Mouse (Mus musculus): ENCODE measurements around the gene Abcf3.
A peak's percentile ranks its signal among the peaks of the same experiment; 100 is the strongest.

GRCm38 (mm10) chr16:20516726-20517201 is 31.6 kb upstream of the Abcf3 start, which contains the start of gene Dvl3:
- 0 out of 2 replicates have a peak, but pooled peaks have one; percentile 27 for TF ChIP-seq ETS1 (conservative IDR thresholded peaks at IDR 0.05; ENCODE audit: low read depth, low read length)
- peak; percentile 90 for TF ChIP-seq POLR2A (IDR thresholded peaks at IDR 0.05; ENCODE audit: low read depth, low read length)
- TF ChIP-seq TBP (conservative IDR thresholded peaks at IDR 0.05; ENCODE audit: low read depth, low read length) = no peak
- peak in 1 of 2 experiments; percentile 58; a peak in 2 of 4 replicates for TF ChIP-seq CTCF (conservative IDR thresholded peaks at IDR 0.05 in 1 of 2, IDR thresholded peaks at IDR 0.05 in 1 of 2; ENCODE audit: low read depth in 2 of 2, low read length in 2 of 2)
- TF ChIP-seq RAD21 (IDR thresholded peaks at IDR 0.05; ENCODE audit: low read depth, low read length) = peak; percentile 9; the same call in 1 of the 2 replicates
- no peak for TF ChIP-seq JUND (conservative IDR thresholded peaks at IDR 0.05; ENCODE audit: low read depth, low read length)
- peak; percentile 80 for TF ChIP-seq HCFC1 (IDR thresholded peaks at IDR 0.05; ENCODE audit: low read depth, low read length)
- TF ChIP-seq USF1 (IDR thresholded peaks at IDR 0.05; ENCODE audit: low read depth, low read length) = no peak; the same call in 1 of the 2 replicates
- TF ChIP-seq BHLHE40 (IDR thresholded peaks at IDR 0.05; ENCODE audit: low read depth, low read length) = no peak
- 0 out of 2 replicates have a peak, but pooled peaks have one; percentile 84 for TF ChIP-seq CHD1 (IDR thresholded peaks at IDR 0.05; ENCODE audit: low read depth, low read length)
- no peak for TF ChIP-seq MAFK (IDR thresholded peaks at IDR 0.05; ENCODE audit: insufficient replicate concordance, low read length)
- peak; percentile 48 for TF ChIP-seq SMC3 (IDR thresholded peaks at IDR 0.05; ENCODE audit: low read depth, low read length)
- no peak for TF ChIP-seq EP300 (IDR thresholded peaks at IDR 0.05; ENCODE audit: low read length)
